Mouse (Mus musculus) heart, adult 2 months (tissue): ENCODE data around the gene Gatad1.

Source experiments
- CTCF ChIP-seq: fragments of 200-600 bp; IDR thresholded peaks from 2 replicates; pipeline ENCODE4 v1.8.1; 2022; ENCODE audit warnings: antibody characterized with exemption, mild to moderate bottlenecking, moderate library complexity
- POLR2A ChIP-seq: fragments of 200-500 bp; IDR thresholded peaks from 2 replicates; pipeline ENCODE4 v1.6.1; 2011; ENCODE audit warnings: mild to moderate bottlenecking, low read depth, low read length, control low read depth; ENCODE audit not compliant: insufficient read depth

DNA sequence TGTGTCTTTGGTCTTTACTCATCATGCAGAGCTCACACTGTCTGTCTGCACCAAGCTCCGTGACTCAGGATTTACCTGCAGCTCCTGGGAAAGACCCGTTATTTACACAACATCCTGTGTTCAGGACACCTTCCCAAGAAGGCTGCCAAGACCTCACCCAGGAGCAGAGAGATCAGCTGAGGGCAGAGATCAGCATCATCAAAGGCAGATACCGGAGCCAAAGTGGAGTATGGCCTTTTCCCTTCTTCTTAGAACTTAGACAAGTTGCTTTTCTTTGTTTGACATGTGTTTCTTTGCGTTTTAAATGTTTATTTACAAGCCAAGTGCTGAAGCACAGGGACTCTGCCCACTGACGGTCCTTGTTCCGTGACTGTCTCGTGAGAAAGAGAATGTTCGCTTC is 21.7 kb downstream of the Gatad1 start:
- TF ChIP-seq CTCF (no peak), POLR2A (no peak)
